Mouse (Mus musculus): ENCODE data around the gene Anxa9. TPM values are rescaled to one million over a fixed set of nuclear protein-coding genes. Genes with fewer than 3 reads are reported as not detected.

Anxa9 gene
- total and polyA plus RNA-seq, 3 experiments: 0.88 to 2.5 (median 1.2) TPM

DNA sequence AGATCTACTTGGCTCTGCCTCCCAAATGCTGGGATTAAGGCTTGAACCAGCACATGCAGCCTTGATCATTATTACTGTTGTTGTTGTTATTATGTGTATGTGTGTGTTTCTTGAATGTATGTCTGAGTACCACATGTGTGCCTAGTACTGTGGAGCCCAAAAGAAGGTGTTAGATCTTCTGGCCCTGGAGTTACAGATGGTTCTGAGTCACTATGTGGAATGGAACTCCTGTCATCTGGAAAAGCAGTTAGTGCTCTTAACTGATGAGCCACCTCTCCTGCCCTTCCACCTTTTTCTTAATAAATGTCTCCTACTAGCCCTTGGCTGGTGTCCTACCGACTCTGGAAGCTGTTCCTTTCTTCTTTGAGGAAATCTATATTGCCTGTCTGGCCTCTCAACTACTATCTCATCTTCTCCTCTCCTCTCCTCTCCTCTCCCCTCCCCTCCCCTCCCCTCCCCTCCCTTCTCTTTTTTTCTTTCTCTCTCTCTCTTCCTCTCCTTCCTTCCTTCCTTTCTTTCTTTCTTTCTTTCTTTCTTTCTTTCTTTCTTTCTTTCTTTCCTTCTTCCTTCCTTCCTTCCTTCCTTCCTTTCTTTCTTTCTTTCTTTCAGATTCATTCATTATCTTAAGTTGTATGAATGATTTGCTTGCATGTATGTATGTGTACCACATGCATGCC is 59.2 kb downstream of the Anxa9 start:
- DNase-seq: no peak

DNA sequence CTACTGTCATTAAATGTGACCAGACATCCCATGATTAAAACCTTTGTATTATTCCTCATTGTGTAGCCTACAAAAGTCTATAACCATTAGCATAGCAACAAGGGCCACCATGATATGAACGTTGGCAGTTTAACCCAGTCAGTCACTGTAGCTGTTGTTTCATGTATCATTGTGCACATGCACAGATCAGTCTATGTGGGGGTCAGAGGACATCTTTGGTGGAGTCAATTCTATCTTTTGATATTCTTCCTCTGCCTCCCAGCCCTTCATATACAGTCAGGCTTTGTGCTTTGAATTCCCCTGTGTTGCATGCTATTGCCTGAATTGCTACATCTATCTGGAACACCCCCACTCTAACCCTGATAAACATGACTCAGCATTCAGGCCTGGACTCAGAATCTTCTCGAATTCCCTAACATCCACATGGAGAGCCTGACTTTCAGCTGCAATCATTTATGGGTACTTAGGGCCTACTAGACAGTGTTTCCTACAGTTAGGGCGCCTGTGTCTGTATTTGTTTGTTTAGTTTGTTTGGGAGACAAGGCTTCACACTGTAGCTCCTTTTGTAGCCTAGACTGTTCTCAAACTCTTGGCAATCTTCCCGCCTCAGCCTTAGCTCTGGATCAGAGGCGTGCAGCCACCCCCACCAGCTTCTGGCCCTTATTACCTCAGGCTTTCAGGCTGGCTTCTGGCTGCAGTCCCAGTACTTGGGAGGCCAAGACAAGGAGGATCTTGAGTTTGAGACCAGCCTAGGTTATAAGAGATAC is 60.3 kb downstream of the Anxa9 start:
- DNase-seq: peak; percentile 74

Other genes starting within 250 kb of the Anxa9 start
- gene Pip5k1a, start 200.2 kb downstream of the Anxa9 start, total RNA-seq (2021): 10 to 100 TPM; 40.8 to 49.9 TPM
- 16.4 and 18.7 TPM in 2 replicates for gene Pip5k1a, start 200.2 kb downstream of the Anxa9 start, polyA plus RNA-seq (2012; rRNA removed)
- gene Vps72, start 196.2 kb downstream of the Anxa9 start, total RNA-seq (2021): 10 to 100 TPM; 52.4 to 64.0 TPM
- 82.4 and 83.0 TPM in 2 replicates for gene Vps72, start 196.2 kb downstream of the Anxa9 start, polyA plus RNA-seq (2012; rRNA removed)
- gene Tmod4, start 182.7 kb downstream of the Anxa9 start, total RNA-seq (2021): under 1 TPM; 0.48 to 0.52 TPM
- 0.17 and 0.30 TPM in 2 replicates for gene Tmod4, start 182.7 kb downstream of the Anxa9 start, polyA plus RNA-seq (2012; rRNA removed)
- gene Scnm1, start 173.2 kb downstream of the Anxa9 start, total RNA-seq (2021): 10 to 100 TPM; 33.4 to 37.0 TPM
- 17.6 and 18.6 TPM in 2 replicates for gene Scnm1, start 173.2 kb downstream of the Anxa9 start, polyA plus RNA-seq (2012; rRNA removed)
- gene Lysmd1, start 173.1 kb downstream of the Anxa9 start, total RNA-seq (2021): 1 to 10 TPM; 7.1 to 9.0 TPM
- gene Lysmd1, start 173.1 kb downstream of the Anxa9 start, polyA plus RNA-seq (2012; rRNA removed): 3.7 and 4.7 TPM in 2 replicates
- gene Tnfaip8l2, start 164.8 kb downstream of the Anxa9 start, total RNA-seq (2021): 1 to 10 TPM; 2.0 to 2.2 TPM
- 3.7 and 4.9 TPM in 2 replicates for gene Tnfaip8l2, start 164.8 kb downstream of the Anxa9 start, polyA plus RNA-seq (2012; rRNA removed)
- 1 to 10 TPM; 2.6 to 3.8 TPM for gene Sema6c, start 146.7 kb downstream of the Anxa9 start, total RNA-seq (2021)
- gene Sema6c, start 146.7 kb downstream of the Anxa9 start, polyA plus RNA-seq (2012; rRNA removed): 8.6 and 12.4 TPM in 2 replicates
- gene Gabpb2, start 89.3 kb downstream of the Anxa9 start, total RNA-seq (2021): 10 to 100 TPM; 19.0 to 21.1 TPM
- gene Gabpb2, start 89.3 kb downstream of the Anxa9 start, polyA plus RNA-seq (2012; rRNA removed): 4.0 and 4.5 TPM in 2 replicates
- 100 to 1,000 TPM in 1 of 2 experiments, 10 to 100 TPM in 1; 89.7 to 102 TPM for gene Cdc42se1, start 78.4 kb downstream of the Anxa9 start, total RNA-seq (2021)
- 46.1 and 53.0 TPM in 2 replicates for gene Cdc42se1, start 78.4 kb downstream of the Anxa9 start, polyA plus RNA-seq (2012; rRNA removed)
- 1 to 10 TPM; 8.0 to 8.7 TPM for gene Mllt11, start 75.0 kb downstream of the Anxa9 start, total RNA-seq (2021)
- 7.2 and 9.2 TPM in 2 replicates for gene Mllt11, start 75.0 kb downstream of the Anxa9 start, polyA plus RNA-seq (2012; rRNA removed)
- gene Gm128, start 65.6 kb downstream of the Anxa9 start, total RNA-seq (2021): under 1 TPM in 1 of 2 experiments, not detected in 1; 0.21 TPM
- 0.20 and 0.22 TPM in 2 replicates for gene Gm128, start 65.6 kb downstream of the Anxa9 start, polyA plus RNA-seq (2012; rRNA removed)
- not detected for gene Bnipl, start 56.0 kb downstream of the Anxa9 start, total RNA-seq (2021)
- not detected in 2 replicates for gene Bnipl, start 56.0 kb downstream of the Anxa9 start, polyA plus RNA-seq (2012; rRNA removed)
- gene Mindy1, start 25.8 kb downstream of the Anxa9 start, total RNA-seq (2021): 100 to 1,000 TPM; 131 to 139 TPM
- gene Mindy1, start 25.8 kb downstream of the Anxa9 start, polyA plus RNA-seq (2012; rRNA removed): 209 and 296 TPM in 2 replicates
- gene Prune1, start 25.1 kb downstream of the Anxa9 start, total RNA-seq (2021): 10 to 100 TPM; 26.3 to 31.1 TPM
- gene Prune1, start 25.1 kb downstream of the Anxa9 start, polyA plus RNA-seq (2012; rRNA removed): 14.1 and 15.4 TPM in 2 replicates
- gene Cers2, start 7.6 kb upstream of the Anxa9 start, total RNA-seq (2021): 100 to 1,000 TPM; 224 to 263 TPM
- 78.7 and 99.1 TPM in 2 replicates for gene Cers2, start 7.6 kb upstream of the Anxa9 start, polyA plus RNA-seq (2012; rRNA removed)
- 10 to 100 TPM; 20.7 to 21.7 TPM for gene Setdb1, start 50.0 kb upstream of the Anxa9 start, total RNA-seq (2021)
- gene Setdb1, start 50.0 kb upstream of the Anxa9 start, polyA plus RNA-seq (2012; rRNA removed): 6.9 and 7.6 TPM in 2 replicates
- not detected for gene 4930558C23Rik, start 95.7 kb upstream of the Anxa9 start, total RNA-seq (2021)
- gene 4930558C23Rik, start 95.7 kb upstream of the Anxa9 start, polyA plus RNA-seq (2012; rRNA removed): not detected in 2 replicates
- gene Arnt, start 127.2 kb upstream of the Anxa9 start, total RNA-seq (2021): 10 to 100 TPM; 52.6 to 63.4 TPM
- gene Arnt, start 127.2 kb upstream of the Anxa9 start, polyA plus RNA-seq (2012; rRNA removed): 49.3 and 53.9 TPM in 2 replicates
- 1 to 10 TPM; 4.4 to 5.0 TPM for gene Ctsk, start 192.1 kb upstream of the Anxa9 start, total RNA-seq (2021)
- gene Ctsk, start 192.1 kb upstream of the Anxa9 start, polyA plus RNA-seq (2012; rRNA removed): 0.48 and 0.86 TPM in 2 replicates
- gene Ctss, start 219.6 kb upstream of the Anxa9 start, total RNA-seq (2021): 10 to 100 TPM; 51.8 to 57.1 TPM
- 5.5 and 8.0 TPM in 2 replicates for gene Ctss, start 219.6 kb upstream of the Anxa9 start, polyA plus RNA-seq (2012; rRNA removed)